Mouse (Mus musculus) adrenal gland, adult 8-10 months (tissue): ENCODE measurements around the gene Itga6. TPM values are rescaled to one million over a fixed set of nuclear protein-coding genes. Genes with fewer than 3 reads are reported as not detected.
"Not testable (repeated sequence)": the region's sequence is repeated elsewhere in the genome, so short reads cannot be mapped to it uniquely, and the experiment has no call there.

Experiments used
- DNase-seq: peaks from one replicate; pipeline ENCODE4 v3.0.0; 2022
- total RNA-seq, 4 experiments: library from RNA; stranded (reverse); gene quantifications; 2 replicates each; pipeline ENCODE4 v1.2.4; 2022

The Itga6 gene
- total RNA-seq, 4 experiments from 2014 or later = 103 to 167 (median 141) TPM

- no peak for DNase-seq
Measured at GRCm38 (mm10) chr2:71898335-71898856, 153.0 kb downstream of the Itga6 start.

GRCm38 (mm10) chr2:71899886-71900285 is 154.5 kb downstream of the Itga6 start:
- no peak for DNase-seq

- DNase-seq = no peak
Measured at GRCm38 (mm10) chr2:71905154-71905553, 159.7 kb downstream of the Itga6 start.

GRCm38 (mm10) chr2:71906356-71906755 is 160.9 kb downstream of the Itga6 start:
- not testable (repeated sequence) for DNase-seq

Other genes starting within 250 kb of the Itga6 start
- gene Dlx1, start 217.5 kb upstream of the Itga6 start, total RNA-seq = under 1 TPM; 0.24 to 0.61 (median 0.42) TPM
- under 1 TPM; 0.17 to 0.38 (median 0.19) TPM for gene Dlx2, start 198.9 kb upstream of the Itga6 start, total RNA-seq
- gene Pdk1, start 127.6 kb downstream of the Itga6 start, total RNA-seq = 10 to 100 TPM; 24.3 to 40.4 (median 31.7) TPM
- gene Rapgef4, start 235.6 kb downstream of the Itga6 start, total RNA-seq = 100 to 1,000 TPM; 138 to 583 (median 298) TPM